Mouse (Mus musculus): ENCODE results near the gene Pxdc1. TPM values are rescaled to one million over a fixed set of nuclear protein-coding genes. Genes with fewer than 3 reads are reported as not detected.

Pxdc1 gene
- polyA plus RNA-seq, 1 experiment from 2014 or later = 57.2 TPM

GRCm38 (mm10) chr13:34605884-34606283 lies 47.4 kb downstream of the Pxdc1 start:
- no peak for ATAC-seq
- in situ Hi-C loops (cut with MboI; ENCODE audit: low pct_unique_long_range_greater_than_20kb) = no loop called here
- no peak for TF ChIP-seq CTCF (IDR thresholded peaks at IDR 0.05)
- no peaks in the 10 kb centered on the region for H3K27me3 ChIP-seq
- POLR2A ChIA-PET = no interaction called here
- CTCF ChIA-PET = no interaction called here
- DNase-seq (ENCODE audit: low read depth, low spot score) = no peak

GRCm38 (mm10) chr13:34605206-34605605 lies 48.1 kb downstream of the Pxdc1 start:
- in situ Hi-C loops (cut with MboI; ENCODE audit: low pct_unique_long_range_greater_than_20kb) = no loop called here
- H3K27me3 ChIP-seq = no peaks in the 10 kb centered on the region
- TF ChIP-seq CTCF (IDR thresholded peaks at IDR 0.05) = peak; percentile 22
- POLR2A ChIA-PET = no interaction called here
- DNase-seq (ENCODE audit: low read depth, low spot score) (no peak), ATAC-seq (no peak)
- CTCF ChIA-PET = no interaction called here

DNA sequence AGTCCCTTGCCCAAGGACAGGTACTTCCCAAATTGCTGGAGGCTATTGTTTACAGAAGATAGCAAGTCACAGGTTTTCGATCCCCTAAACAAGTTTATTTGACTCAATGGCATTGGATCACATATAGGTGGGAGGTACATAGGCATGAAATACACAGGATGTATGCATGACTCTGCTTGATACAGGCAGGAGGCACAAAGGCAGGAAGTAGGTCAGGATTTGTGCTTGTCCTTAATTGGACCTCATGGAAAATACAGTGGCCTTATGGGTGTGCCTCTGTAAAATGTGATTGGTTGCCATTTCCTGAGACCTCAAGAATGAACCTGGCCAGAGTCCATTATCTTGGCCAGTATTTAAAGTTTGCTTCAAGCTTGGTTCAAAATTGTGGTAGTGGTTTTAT lies 48.9 kb downstream of the Pxdc1 start:
- no peak for DNase-seq (ENCODE audit: low read depth, low spot score)
- ChIA-PET CTCF (no interaction called here), POLR2A (interaction anchor here (0.7 kb wide), 1 partner anchor 457 kb away, joined by 3 read pairs; no protein-coding TSS in a partner anchor)
- H3K27me3 ChIP-seq = no peaks in the 10 kb centered on the region
- TF ChIP-seq CTCF (IDR thresholded peaks at IDR 0.05) = no peak
- ATAC-seq = no peak
- in situ Hi-C loops (cut with MboI; ENCODE audit: low pct_unique_long_range_greater_than_20kb) = no loop called here

DNA sequence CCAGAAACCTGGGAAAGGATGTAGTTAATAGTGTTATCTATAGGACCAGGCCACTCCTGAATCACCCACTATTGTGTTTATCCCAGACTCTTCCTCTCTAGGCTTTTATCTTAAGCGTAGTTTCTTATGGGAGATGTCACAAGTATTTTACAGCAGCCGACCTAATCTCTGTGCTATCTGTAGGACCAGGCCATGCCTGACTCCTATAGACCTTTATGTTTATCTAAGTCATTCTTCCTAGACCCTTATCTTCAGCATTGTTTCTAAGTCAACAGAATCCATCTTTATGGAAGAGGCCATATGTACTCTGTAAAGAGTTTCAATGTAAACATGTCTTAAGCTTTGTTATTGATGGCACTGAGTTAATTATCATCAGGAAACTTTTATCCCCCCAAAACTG lies 50.5 kb downstream of the Pxdc1 start:
- DNase-seq (ENCODE audit: low read depth, low spot score) (no peak), ATAC-seq (no peak)
- ChIA-PET POLR2A (no interaction called here), CTCF (no interaction called here)
- no peak for TF ChIP-seq CTCF (IDR thresholded peaks at IDR 0.05)
- in situ Hi-C loops (cut with MboI; ENCODE audit: low pct_unique_long_range_greater_than_20kb) = no loop called here
- H3K27me3 ChIP-seq = no peaks in the 10 kb centered on the region

- ATAC-seq = no peak
- in situ Hi-C loops (cut with MboI; ENCODE audit: low pct_unique_long_range_greater_than_20kb) = no loop called here
- TF ChIP-seq CTCF (IDR thresholded peaks at IDR 0.05) = no peak
- CTCF ChIA-PET = interaction anchor here (0.9 to 1.0 kb wide), 2 partner anchors 9 to 15 kb away, joined by 3 read pairs; no protein-coding TSS in a partner anchor
- H3K27me3 ChIP-seq = no peaks in the 10 kb centered on the region
- POLR2A ChIA-PET = no interaction called here
- DNase-seq (ENCODE audit: low read depth, low spot score) = no peak
These were observed 56.5 kb downstream of the Pxdc1 start for GRCm38 (mm10) chr13:34596797-34597196.

Other genes starting within 250 kb of the Pxdc1 start
- not detected for gene Fam50b, start 81.4 kb upstream of the Pxdc1 start, polyA plus RNA-seq (2021)
- gene Prpf4b, start 221.8 kb upstream of the Pxdc1 start, polyA plus RNA-seq (2021) = 82.7 TPM